15 mouse cellular contexts compared by ENCODE assay signal in genomic region chr9:56326511-56327005, GRCm38 (mm10).
"Had no signal": no experiment of that assay in that cellular context is flagged by ENCODE, and none has a peak within 500 bp of the region (broad histone marks: within the 10 kb centered on the region; RNA-seq: fewer than 3 reads in every experiment).

No protein-coding gene starts in this region.

- ATAC-seq: liver, postnatal 0 days; midbrain, embryonic 15.5 days had no signal

- H3K4me2 ChIP-seq: limb, embryonic 15.5 days; liver, embryonic 13.5 days; lung, embryonic 15.5 days; midbrain, embryonic 11.5 days; midbrain, embryonic 15.5 days; stomach, embryonic 15.5 days had no signal

- H3K36me3 ChIP-seq: limb, embryonic 15.5 days; liver, embryonic 13.5 days; lung, embryonic 15.5 days; midbrain, embryonic 15.5 days; stomach, embryonic 15.5 days had no signal

- H3K9me3 ChIP-seq: limb, embryonic 15.5 days; liver, embryonic 13.5 days; lung, embryonic 15.5 days; megakaryocyte, embryonic 14.5 days; midbrain, embryonic 15.5 days; stomach, embryonic 15.5 days had no signal

- H3K27ac ChIP-seq: kidney, postnatal 0 days; limb, embryonic 15.5 days; liver, embryonic 13.5 days; lung, embryonic 15.5 days; macrophage; midbrain, embryonic 15.5 days; stomach, embryonic 15.5 days had no signal

- DNase-seq: kidney, adult 9 months; kidney, postnatal 36 days; liver, embryonic 13.5 days; liver, postnatal 0 days; lung, postnatal 14 days; thymus, postnatal 36 days had no signal

- H3K27me3 ChIP-seq: limb, embryonic 15.5 days; liver, embryonic 13.5 days; lung, embryonic 15.5 days; megakaryocyte, embryonic 14.5 days; midbrain, embryonic 15.5 days; stomach, embryonic 15.5 days had no signal

- H3K4me3 ChIP-seq: layer of hippocampus, adult 2 months; limb, embryonic 15.5 days; liver, embryonic 13.5 days; lung, embryonic 15.5 days; megakaryocyte, embryonic 14.5 days; midbrain, embryonic 15.5 days; stomach, embryonic 15.5 days had no signal

- H3K4me1 ChIP-seq: stomach, embryonic 15.5 days had no signal

- H3K9ac ChIP-seq: limb, embryonic 15.5 days; liver, embryonic 13.5 days; liver, postnatal 0 days; lung, embryonic 15.5 days; midbrain, embryonic 15.5 days; stomach, embryonic 15.5 days had no signal
